Mouse (Mus musculus) brain, embryonic 14.5 days (tissue): ENCODE data around the gene Ptger1.

Experiments used
- CTCF ChIP-seq: fragments of 200-500 bp; IDR thresholded peaks from 2 replicates; pipeline ENCODE4 v1.5.1; 2012; ENCODE audit warnings: inconsistent platforms, mild to moderate bottlenecking, moderate library complexity, borderline replicate concordance; ENCODE audit not compliant: insufficient read depth, insufficient read length; ENCODE audit errors: extremely low read depth
- POLR2A ChIP-seq: fragments of 200-500 bp; IDR thresholded peaks from 2 replicates; pipeline ENCODE4 v1.6.1; 2012; ENCODE audit warnings: mild to moderate bottlenecking, inconsistent platforms, borderline replicate concordance; ENCODE audit not compliant: poor library complexity, insufficient read depth, insufficient read length, severe bottlenecking; ENCODE audit errors: extremely low read depth

GRCm38 (mm10) chr8:83668010-83668916 lies 1.8 kb downstream of the Ptger1 start:
- TF ChIP-seq CTCF (peak; percentile 96), POLR2A (no peak)
